Mouse (Mus musculus) hindbrain, embryonic 11.5 days (tissue): Measurements from ENCODE around the gene Grid1. TPM values are rescaled to one million over a fixed set of nuclear protein-coding genes. Genes with fewer than 3 reads are reported as not detected.
A peak's percentile ranks its signal among the peaks of the same experiment; 100 is the strongest.

Source experiments
- ATAC-seq: fragments of 200-750 bp; cut with Nextera tagmentation; 2 replicates; pipeline ENCODE4 v1.8.0; 2017; ENCODE audit warnings: mild to moderate bottlenecking, moderate TSS enrichment, moderate library complexity; ENCODE audit not compliant: low FRiP score
- DNase-seq: peaks from one replicate; pipeline ENCODE4 v3.0.0-alpha.2; 2015; ENCODE audit warnings: low spot score
- H3K27ac ChIP-seq: fragments of 300-500 bp; sonication (generic); 2 replicates; pipeline ENCODE4 v1.5.1; 2014; ENCODE audit warnings: mild to moderate bottlenecking, low read depth, low read length
- H3K27me3 ChIP-seq: fragments of 300-500 bp; sonication (generic); 2 replicates; pipeline ENCODE4 v1.6.1; 2014; ENCODE audit warnings: mild to moderate bottlenecking, low read length, moderate library complexity, mixed read lengths; ENCODE audit not compliant: control insufficient read depth, insufficient read depth
- H3K36me3 ChIP-seq: fragments of 300-500 bp; sonication (generic); 2 replicates; pipeline ENCODE4 v1.6.1; 2014; ENCODE audit warnings: mild to moderate bottlenecking, low read length, moderate library complexity, mixed read lengths; ENCODE audit not compliant: control insufficient read depth, insufficient read depth
- H3K4me1 ChIP-seq: fragments of 300-500 bp; sonication (generic); replicated peaks from 2 replicates; pipeline ENCODE4 v1.6.1; 2014; ENCODE audit warnings: low read length, mixed read lengths; ENCODE audit not compliant: control insufficient read depth, insufficient read depth
- H3K4me2 ChIP-seq: fragments of 300-500 bp; sonication (generic); replicated peaks from 2 replicates; pipeline ENCODE4 v1.6.1; 2014; ENCODE audit warnings: mild to moderate bottlenecking, low read depth, low read length
- H3K4me3 ChIP-seq: fragments of 300-500 bp; sonication (generic); 2 replicates; pipeline ENCODE4 v1.5.1; 2014; ENCODE audit warnings: low read depth, low read length
- H3K9ac ChIP-seq: fragments of 300-500 bp; sonication (generic); 2 replicates; pipeline ENCODE4 v1.6.1; 2014; ENCODE audit warnings: low read depth, low read length
- H3K9me3 ChIP-seq: fragments of 300-500 bp; sonication (generic); 2 replicates; pipeline ENCODE4 v1.6.1; 2016; ENCODE audit warnings: low read length; ENCODE audit not compliant: control insufficient read depth
- WGBS: fragments of 180-500 bp; shearing (Covaris S2); extraction: QIAGEN DNeasy Blood & Tissue Kit; methylation state at CpG from one replicate; pipeline ENCODE4 v1.1.7; 2014; 5-methylcytosine and 5-hydroxymethylcytosine counted together
- polyA plus RNA-seq: library from polyadenylated mRNA; unstranded; fragments of >200 nt; fragmentation: Nextera tagmentation; extraction: Ambion mirVana; gene quantifications from 2 replicates; pipeline ENCODE4 v1.2.1, GENCODE M21; 2014

Grid1 gene
- polyA plus RNA-seq, 1 experiment from 2014 or later: 0.54 TPM

DNA sequence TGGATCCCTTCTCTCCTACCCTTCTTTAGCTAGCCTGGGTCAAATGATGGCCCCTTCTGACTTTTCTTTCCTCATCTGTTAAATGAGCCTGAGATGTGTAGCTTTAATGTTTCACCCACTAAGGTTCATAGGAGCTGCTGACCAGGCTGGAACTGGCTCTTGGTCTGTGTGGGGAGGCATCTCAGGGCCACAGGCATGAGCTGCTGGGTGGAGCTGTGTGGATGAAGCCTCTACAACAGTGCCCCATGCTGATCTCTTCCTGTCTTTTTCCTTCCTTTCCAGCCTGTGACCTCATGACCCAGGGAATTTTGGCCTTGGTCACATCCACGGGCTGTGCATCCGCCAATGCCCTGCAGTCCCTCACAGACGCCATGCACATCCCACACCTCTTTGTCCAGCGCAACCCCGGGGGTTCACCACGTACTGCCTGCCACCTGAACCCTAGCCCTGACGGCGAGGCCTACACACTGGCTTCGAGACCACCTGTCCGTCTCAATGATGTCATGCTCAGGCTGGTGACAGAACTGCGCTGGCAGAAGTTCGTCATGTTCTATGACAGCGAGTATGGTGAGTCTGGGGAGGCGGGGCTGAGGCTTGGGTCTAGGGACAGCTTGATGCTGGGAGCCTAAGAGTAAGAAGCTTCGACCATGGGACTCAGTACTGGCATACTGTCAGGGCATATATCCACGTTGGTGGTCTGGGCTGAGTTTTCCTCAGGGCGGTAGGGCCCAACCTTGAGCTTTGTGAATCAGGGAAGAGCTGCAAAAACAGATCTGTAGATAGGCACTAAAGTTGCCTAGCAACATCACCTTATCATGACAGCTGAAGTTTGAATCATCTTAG, 125.8 kb downstream of the Grid1 start:
- 91% methylated on average over 17 of the region's 17 CpGs for WGBS
- Histone ChIP-seq H3K4me2 (no peak overlapping the region), H3K4me1 (no peaks in the 10 kb centered on the region), H3K4me3 (no peak overlapping the region), H3K9ac (no peak overlapping the region), H3K27me3 (no peaks in the 10 kb centered on the region), H3K27ac (no peak overlapping the region), H3K36me3 (no peaks in the 10 kb centered on the region), H3K9me3 (no peaks in the 10 kb centered on the region)
- ATAC-seq (peak; percentile 33; the same call in 1 of the 2 replicates), DNase-seq (no peak)

- no peaks in the 10 kb centered on the region for H3K9me3 ChIP-seq
- H3K27me3 ChIP-seq: no peaks in the 10 kb centered on the region
- no peaks in the 10 kb centered on the region for H3K36me3 ChIP-seq
- no peak overlapping the region for H3K27ac ChIP-seq
- no peaks in the 10 kb centered on the region for H3K4me1 ChIP-seq
- WGBS: 87% methylated on average over 2 of the region's 2 CpGs
- DNase-seq (no peak), ATAC-seq (no peak)
- H3K9ac ChIP-seq: no peak overlapping the region
- H3K4me3 ChIP-seq: no peak overlapping the region
- H3K4me2 ChIP-seq: no peak overlapping the region
Measured at GRCm38 (mm10) chr14:34946314-34946583, 126.3 kb downstream of the Grid1 start.

- no peak overlapping the region for H3K4me3 ChIP-seq
- H3K27ac ChIP-seq: no peak overlapping the region
- no peaks in the 10 kb centered on the region for H3K36me3 ChIP-seq
- H3K4me2 ChIP-seq: no peak overlapping the region
- ATAC-seq (no peak), DNase-seq (no peak)
- H3K27me3 ChIP-seq: no peaks in the 10 kb centered on the region
- no peak overlapping the region for H3K9ac ChIP-seq
- H3K4me1 ChIP-seq: no peaks in the 10 kb centered on the region
- WGBS: 88% methylated on average over 6 of the region's 6 CpGs
- no peaks in the 10 kb centered on the region for H3K9me3 ChIP-seq
Measured at GRCm38 (mm10) chr14:34948249-34948648, 128.3 kb downstream of the Grid1 start.

DNA sequence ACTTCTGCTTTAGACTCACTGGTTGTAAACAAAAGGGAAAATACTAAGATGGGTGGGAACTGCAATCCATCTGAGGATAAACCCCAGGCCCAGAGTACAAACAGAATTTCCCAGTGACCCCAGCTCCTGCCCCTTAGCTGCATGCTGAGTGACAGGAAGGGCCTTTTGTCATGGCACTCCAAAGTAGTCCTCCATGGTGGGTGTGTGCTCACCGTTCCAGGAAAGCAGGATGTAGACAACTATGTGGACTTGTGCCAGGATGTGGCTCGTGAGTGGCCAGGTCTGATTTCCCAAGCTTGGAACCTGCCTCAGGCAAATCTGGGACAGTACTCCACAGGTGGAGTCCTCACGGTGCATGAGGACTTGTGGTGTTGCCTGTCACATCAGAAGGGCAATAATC, 132.4 kb downstream of the Grid1 start:
- DNase-seq (no peak), ATAC-seq (no peak)
- Histone ChIP-seq H3K9me3 (no peaks in the 10 kb centered on the region), H3K4me2 (no peak overlapping the region), H3K27ac (no peak overlapping the region), H3K36me3 (no peaks in the 10 kb centered on the region), H3K4me3 (no peak overlapping the region), H3K4me1 (no peaks in the 10 kb centered on the region), H3K9ac (no peak overlapping the region), H3K27me3 (no peaks in the 10 kb centered on the region)
- WGBS: 65% methylated on average over 3 of the region's 3 CpGs

DNA sequence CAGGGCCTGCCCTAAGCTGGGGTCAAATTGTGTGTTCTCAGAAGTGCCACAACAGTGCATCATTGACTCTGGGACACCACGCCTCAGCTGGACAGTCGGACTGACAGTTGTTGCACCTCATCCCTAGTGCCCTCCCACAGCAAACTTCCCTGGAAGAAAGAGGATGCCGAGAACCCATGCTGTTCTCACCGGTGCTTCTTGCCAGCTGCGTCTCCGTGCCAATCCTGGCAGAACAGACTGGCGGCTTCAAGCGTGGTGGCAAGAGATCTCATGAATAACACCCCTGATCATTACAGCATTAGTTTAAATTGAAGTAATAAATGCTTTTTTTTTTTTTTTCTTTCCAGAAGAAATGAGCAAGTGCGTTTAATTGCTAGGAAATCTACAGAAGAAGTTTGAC, 133.7 kb downstream of the Grid1 start:
- WGBS: 90% methylated on average over 9 of the region's 9 CpGs
- no peaks in the 10 kb centered on the region for H3K9me3 ChIP-seq
- no peaks in the 10 kb centered on the region for H3K27me3 ChIP-seq
- no peak overlapping the region for H3K4me3 ChIP-seq
- no peaks in the 10 kb centered on the region for H3K36me3 ChIP-seq
- H3K4me1 ChIP-seq: no peaks in the 10 kb centered on the region
- no peak overlapping the region for H3K9ac ChIP-seq
- H3K4me2 ChIP-seq: no peak overlapping the region
- H3K27ac ChIP-seq: no peak overlapping the region
- DNase-seq (no peak), ATAC-seq (no peak)

GRCm38 (mm10) chr14:34955689-34956088, 135.8 kb downstream of the Grid1 start:
- no peaks in the 10 kb centered on the region for H3K4me1 ChIP-seq
- no peak for DNase-seq
- H3K4me2 ChIP-seq: no peak overlapping the region
- 100% methylated on average over 1 of the region's 1 CpGs for WGBS
- no peak for ATAC-seq
- no peaks in the 10 kb centered on the region for H3K9me3 ChIP-seq
- H3K4me3 ChIP-seq: no peak overlapping the region
- H3K36me3 ChIP-seq: no peaks in the 10 kb centered on the region
- H3K9ac ChIP-seq: no peak overlapping the region
- no peaks in the 10 kb centered on the region for H3K27me3 ChIP-seq
- no peak overlapping the region for H3K27ac ChIP-seq

DNA sequence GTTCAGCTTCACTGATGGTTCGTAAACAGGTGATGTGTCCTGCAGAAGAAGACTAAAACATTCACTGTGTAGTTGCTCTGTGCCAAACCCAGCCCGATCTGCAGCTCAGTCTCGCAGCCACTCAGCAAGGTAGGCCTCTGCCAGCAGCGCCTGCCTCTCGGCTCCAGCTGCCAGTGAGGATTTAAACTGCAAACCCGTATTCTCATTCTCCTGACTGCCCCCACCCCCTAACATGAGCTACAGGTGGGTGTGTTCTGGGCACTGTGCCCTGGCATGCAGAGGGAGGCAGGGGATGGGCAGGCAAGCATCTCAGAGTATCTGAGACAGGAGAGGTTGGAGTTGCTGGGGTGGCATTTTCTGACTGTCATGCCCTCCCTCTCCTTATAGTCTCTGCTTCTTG, 140.3 kb downstream of the Grid1 start:
- H3K4me2 ChIP-seq: no peak overlapping the region

DNA sequence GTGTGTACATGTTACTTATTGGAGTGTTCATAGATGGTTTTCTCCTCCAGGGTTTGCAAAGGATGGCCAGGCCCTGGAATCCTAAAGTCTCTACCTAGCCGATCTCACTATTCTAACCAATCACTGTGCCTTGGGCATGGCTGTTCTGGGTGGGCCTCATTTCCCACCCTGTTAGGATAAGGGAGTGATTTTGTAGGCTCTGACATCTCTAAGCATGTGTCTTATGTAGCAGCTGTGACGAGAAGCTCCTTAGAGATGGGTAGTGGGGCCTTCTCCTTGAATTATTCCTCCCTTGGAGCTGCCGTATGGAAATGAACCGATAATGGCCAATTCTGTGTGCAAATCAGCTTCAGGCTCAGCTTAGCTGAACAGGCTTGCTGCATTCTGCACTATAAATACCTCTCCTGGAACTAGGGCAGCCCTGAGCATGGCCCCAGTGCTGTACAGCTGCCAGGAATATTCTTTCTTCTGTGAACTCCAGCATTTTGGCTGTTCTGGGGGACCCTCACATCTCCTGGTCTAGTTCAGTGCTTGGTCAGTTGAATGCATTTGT, 143.8 kb downstream of the Grid1 start:
- no peak for DNase-seq
- no peak overlapping the region for H3K4me3 ChIP-seq
- H3K9me3 ChIP-seq: no peaks in the 10 kb centered on the region
- WGBS: 76% methylated on average over 4 of the region's 4 CpGs
- H3K9ac ChIP-seq: no peak overlapping the region
- no peaks in the 10 kb centered on the region for H3K4me1 ChIP-seq
- H3K27ac ChIP-seq: no peak overlapping the region
- no peak for ATAC-seq
- no peaks in the 10 kb centered on the region for H3K27me3 ChIP-seq
- H3K4me2 ChIP-seq: no peak overlapping the region
- no peaks in the 10 kb centered on the region for H3K36me3 ChIP-seq

More for the DNA sequence above, 140.3 kb downstream of the Grid1 start:
- Histone ChIP-seq H3K36me3 (no peaks in the 10 kb centered on the region), H3K9ac (no peak overlapping the region), H3K9me3 (no peaks in the 10 kb centered on the region), H3K27ac (no peak overlapping the region), H3K27me3 (no peaks in the 10 kb centered on the region), H3K4me1 (no peaks in the 10 kb centered on the region), H3K4me3 (no peak overlapping the region)
- WGBS: 84% methylated on average over 6 of the region's 6 CpGs
- no peak for DNase-seq
- ATAC-seq: no peak
